Mouse (Mus musculus): ENCODE measurements around the gene Slc11a1.

The Slc11a1 gene

DNA sequence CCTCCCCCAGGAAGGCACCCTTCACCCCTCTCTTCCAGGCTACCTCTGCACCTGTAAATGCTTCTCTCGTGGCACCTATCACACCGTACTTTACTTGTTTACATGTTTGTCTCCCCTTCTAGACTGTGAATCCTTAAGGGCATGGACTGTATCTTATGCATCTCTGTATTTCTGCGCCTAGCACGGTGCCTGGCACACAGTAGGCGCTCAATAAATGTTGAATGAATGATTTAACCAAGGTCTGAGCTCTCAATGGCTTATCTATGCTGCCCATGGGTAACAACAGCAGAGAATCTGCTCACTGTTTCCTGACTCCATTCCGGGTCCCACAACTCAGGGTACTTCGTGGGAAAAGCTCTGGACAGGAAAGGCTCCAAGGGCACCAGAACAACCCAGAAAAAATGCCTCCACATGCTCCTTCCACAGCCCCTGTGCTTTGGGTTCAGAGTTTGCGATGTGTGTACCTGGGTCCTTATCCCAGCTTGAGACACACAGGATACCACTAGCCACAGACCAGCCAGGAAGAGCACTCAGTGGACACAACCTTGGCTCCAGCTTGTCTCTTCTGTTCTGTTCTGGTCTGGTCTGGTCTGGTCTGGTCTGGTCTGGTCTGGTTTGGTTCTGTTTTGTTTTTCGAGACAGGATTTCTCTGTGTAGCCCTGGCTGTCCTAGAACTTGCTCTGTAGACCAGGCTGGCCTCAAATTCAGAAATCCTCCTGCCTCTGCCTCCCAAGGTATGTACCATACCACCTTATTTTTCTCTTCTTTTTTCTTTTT is 21.4 kb upstream of the Slc11a1 start:
- no peak for DNase-seq (ENCODE audit: low spot score in 2 of 2)

GRCm38 (mm10) chr1:74357531-74357930 is 17.5 kb upstream of the Slc11a1 start:
- no peak for DNase-seq (ENCODE audit: low spot score in 2 of 2)

- no peak for DNase-seq (ENCODE audit: low spot score in 2 of 2)
Measured at GRCm38 (mm10) chr1:74359952-74360517, 15.0 kb upstream of the Slc11a1 start.

GRCm38 (mm10) chr1:74361812-74362211 is 13.2 kb upstream of the Slc11a1 start, which contains the start of gene Catip:
TSS of gene Catip (plus strand) at chr1:74362108.
- DNase-seq (ENCODE audit: low spot score in 2 of 2), result peak; percentile 80

GRCm38 (mm10) chr1:74362325-74363229 is 12.4 kb upstream of the Slc11a1 start:
- peak in 1 of 2 experiments; percentile 35 for DNase-seq (ENCODE audit: low spot score in 2 of 2)

DNA sequence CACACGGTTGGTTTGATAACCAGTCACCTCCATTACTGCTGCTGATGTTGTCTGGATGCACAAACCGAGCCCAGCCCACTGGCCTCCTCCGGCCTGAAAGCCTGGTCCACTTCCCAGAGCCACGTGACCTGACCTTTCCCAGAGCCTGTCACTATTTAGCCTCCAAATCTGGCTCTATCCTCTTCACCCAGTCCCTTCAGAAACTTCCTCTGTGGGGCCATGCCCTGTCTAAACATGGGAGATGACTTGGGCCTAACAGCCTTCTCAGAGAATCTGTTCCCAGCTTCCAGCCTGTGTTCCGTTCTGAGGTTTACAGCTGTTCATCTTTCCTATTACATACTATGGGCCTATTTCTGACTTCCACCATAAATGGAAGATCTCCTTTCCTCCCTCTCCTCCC is 11.6 kb upstream of the Slc11a1 start:
- no peak for DNase-seq (ENCODE audit: low spot score in 2 of 2)

- no peak for DNase-seq (ENCODE audit: low spot score in 2 of 2)
Measured at GRCm38 (mm10) chr1:74364270-74364669, 10.7 kb upstream of the Slc11a1 start.

DNA sequence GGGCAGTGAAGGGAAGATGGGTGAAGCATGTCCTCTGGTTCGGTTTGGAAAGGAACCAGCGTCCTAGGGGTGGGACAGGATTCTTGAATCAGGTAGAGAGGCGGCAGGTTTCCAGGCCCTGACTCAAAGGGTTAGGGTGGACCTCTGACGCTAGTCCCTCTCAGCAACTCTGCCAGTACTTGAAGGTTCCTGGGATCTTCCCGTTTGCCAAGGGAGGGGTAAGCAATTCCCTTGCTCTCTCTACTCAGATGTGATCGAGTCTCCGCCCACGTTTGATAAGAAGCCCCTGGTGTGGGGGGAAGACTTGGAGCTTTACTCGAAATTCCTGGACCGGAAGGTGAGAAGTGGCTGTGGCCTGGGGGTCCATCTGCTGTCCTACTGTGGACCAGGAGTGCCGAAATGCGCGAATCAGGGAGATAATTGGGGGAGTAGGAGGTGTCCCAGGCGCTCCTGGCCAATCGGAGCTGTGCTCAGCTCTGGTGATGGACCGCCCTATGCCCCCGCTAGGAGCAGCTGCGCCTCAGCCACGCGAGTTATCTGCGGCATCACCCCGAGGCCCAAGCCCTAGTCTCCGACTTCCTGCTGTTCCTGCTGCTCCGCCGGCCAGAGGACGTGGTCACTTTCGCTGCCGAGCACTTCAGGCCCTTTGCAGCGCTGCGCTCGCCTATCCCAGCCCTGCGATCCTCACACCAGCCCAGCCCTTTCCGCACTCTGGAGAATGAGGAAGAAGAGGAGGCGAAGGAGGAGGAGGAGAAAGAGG is 6.9 kb upstream of the Slc11a1 start:
- DNase-seq (ENCODE audit: low spot score in 2 of 2), result no peak

- no peak for DNase-seq (ENCODE audit: low spot score in 2 of 2)
Measured at GRCm38 (mm10) chr1:74370040-74370439, 5.0 kb upstream of the Slc11a1 start.

GRCm38 (mm10) chr1:74373372-74373771 is 1.6 kb upstream of the Slc11a1 start:
- DNase-seq (ENCODE audit: low spot score in 2 of 2), result no peak

DNA sequence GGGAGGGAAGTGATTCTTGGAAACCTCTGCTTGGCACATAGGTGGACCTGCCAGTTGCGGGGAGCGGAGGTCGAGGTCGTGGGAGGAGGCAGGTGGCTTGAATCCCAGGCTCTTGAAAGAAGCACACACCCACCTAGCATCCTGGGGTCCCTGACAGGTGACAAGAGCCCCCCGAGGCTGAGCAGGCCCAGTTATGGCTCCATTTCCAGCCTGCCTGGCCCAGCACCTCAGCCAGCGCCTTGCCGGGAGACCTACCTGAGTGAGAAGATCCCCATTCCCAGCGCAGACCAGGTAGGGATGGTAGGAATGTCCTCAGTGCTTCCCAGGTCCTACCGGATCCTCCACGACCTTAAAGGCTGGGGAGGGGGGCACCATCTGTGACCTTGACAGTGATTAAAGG is 566 bp downstream of the Slc11a1 start:
- DNase-seq (ENCODE audit: low spot score in 2 of 2), result no peak

DNA sequence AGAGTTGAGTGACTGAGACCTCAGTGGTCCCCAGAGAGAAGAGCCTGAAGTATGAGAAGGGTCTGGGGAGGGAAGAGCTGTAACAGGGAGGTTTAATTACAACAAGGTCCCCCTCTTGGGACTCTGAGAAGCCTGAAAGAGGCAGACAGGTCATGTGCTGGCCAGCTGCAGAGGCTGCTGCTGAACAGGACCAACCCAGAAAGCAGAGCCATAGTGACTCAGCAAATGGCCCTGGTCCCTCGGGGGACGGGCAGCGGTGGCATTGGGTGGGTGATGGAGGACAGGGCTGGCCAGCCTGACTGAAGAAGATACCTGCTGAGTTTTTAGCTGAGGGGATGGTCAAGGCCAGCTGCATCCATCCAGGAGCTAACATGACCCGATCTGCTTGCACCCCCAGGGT is 1.4 kb downstream of the Slc11a1 start:
- no peak for DNase-seq (ENCODE audit: low spot score in 2 of 2)

DNA sequence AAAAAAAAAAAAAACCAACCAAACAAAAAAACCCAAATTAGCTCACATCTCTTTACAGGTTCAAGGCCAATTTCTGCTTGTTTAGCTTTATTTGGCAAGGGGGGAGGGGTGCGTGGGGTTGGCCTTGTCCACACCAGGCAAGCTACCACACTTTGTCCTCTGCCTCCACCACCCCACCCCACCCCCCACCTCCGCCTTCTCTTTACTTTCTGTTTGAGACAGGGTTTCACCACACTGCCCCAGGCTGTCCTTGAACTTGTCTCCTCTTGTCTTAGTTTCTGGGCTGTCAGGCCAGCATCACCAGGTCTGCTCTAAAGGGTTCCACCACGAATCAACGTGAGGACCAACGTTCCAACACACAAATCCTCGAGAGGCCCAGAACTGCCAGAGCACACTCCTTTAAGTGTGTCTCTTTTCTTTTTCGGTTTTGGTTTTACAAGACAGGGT is 4.1 kb downstream of the Slc11a1 start:
- no peak for DNase-seq (ENCODE audit: low spot score in 2 of 2)

DNA sequence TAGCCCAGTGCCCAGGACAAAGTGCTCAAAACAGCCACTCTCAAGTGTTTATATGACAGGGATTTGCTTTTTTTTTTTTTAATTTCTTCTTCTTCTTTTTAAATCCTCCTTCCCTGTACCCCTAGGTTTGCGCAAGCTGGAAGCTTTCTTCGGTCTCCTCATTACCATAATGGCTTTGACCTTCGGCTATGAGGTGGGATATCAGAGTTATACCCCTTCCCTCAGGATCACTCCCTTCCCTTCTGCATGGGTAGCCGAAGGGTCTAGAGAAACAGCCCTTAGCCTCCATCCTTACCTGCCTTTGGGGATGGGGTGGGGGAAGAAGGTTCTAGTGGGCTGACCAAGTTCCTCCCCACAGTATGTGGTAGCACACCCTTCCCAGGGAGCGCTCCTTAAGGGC is 5.5 kb downstream of the Slc11a1 start:
- no peak for DNase-seq (ENCODE audit: low spot score in 2 of 2)

DNA sequence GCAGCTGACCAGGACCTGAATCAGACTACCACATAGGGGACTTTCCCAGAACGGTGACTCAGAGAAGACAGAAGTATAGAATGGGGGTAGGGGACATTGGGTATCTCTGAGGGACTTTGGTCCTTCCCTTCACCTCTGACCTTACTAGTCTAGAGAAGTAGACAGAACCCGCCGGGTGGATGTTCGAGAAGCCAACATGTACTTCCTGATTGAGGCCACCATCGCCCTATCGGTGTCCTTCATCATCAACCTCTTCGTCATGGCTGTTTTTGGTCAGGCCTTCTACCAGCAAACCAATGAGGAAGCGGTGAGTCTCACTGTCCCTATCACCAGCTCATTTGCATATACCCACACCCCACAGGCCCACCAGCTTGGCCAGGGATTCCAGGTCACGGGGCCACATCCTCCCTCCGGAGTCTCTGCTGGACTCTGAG is 6.6 kb downstream of the Slc11a1 start:
- DNase-seq (ENCODE audit: low spot score in 2 of 2), result no peak

GRCm38 (mm10) chr1:74383385-74383784 is 8.4 kb downstream of the Slc11a1 start:
- no peak for DNase-seq (ENCODE audit: low spot score in 2 of 2)

- no peak for DNase-seq (ENCODE audit: low spot score in 2 of 2)
Measured at GRCm38 (mm10) chr1:74384525-74384924, 9.5 kb downstream of the Slc11a1 start.

DNA sequence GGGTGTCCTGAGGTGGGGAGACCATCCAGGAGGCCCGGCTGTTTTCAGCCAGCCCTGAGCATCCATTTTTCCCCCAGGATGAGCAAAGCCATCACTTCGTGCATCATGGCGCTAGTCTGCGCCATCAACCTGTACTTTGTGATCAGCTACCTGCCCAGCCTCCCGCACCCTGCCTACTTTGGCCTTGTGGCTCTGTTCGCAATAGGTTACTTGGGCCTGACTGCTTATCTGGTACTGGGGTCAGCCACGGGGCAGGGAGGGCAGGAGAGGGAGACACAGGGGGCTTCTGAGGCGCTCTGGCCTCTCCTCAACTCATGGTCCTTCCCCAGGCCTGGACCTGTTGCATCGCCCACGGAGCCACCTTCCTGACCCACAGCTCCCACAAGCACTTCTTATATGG is 10.1 kb downstream of the Slc11a1 start:
- DNase-seq (ENCODE audit: low spot score in 2 of 2), result no peak

- no peak for DNase-seq (ENCODE audit: low spot score in 2 of 2)
Measured at GRCm38 (mm10) chr1:74385531-74385930, 10.5 kb downstream of the Slc11a1 start.

- no peak for DNase-seq (ENCODE audit: low spot score in 2 of 2)
Measured at GRCm38 (mm10) chr1:74386363-74386713, 11.3 kb downstream of the Slc11a1 start.

DNA sequence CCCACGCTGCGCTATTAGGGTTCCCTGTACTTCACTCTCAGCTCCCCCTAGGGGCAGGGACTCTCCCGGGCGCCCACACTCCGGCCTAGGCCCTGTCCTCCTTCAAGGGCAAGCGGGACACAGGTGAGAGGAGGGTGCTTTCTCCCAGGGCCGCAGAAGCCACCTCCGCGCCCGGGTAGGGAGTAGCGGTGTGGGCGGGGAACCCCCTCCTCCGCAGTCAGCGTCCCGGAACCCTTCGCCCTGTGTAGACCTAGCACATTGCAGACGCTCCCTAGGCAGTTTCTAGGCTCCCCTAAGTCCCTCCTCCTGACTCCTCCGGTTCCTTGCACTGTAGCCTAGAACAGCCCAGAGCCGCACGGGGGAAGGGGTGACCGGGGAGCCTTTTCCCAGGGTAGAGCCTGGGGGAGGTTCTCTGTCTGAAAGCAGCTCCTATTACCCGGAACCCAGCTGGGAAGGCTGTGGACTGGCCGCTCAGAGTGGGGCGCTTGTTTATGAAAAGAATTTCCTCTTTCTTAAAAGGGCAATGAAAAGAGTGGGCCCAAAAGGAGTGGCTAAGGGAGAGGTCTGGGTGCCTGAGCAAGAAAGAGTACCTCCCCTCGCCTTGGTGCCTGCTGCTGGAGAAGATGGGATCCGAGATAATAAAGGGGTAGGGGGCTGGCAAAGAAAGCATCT is 11.9 kb downstream of the Slc11a1 start:
- peak; percentile 93 to 94 for DNase-seq (ENCODE audit: low spot score in 2 of 2)

Measured in right cerebral cortex, adult 2 months (tissue).